Mouse (Mus musculus): ENCODE measurements around the gene Dazap1. TPM values are rescaled to one million over a fixed set of nuclear protein-coding genes. Genes with fewer than 3 reads are reported as not detected.
A peak's percentile ranks its signal among the peaks of the same experiment; 100 is the strongest.

Gene Dazap1
- total and polyA plus RNA-seq, 2 experiments from 2014 or later: 30.3 to 96.2 TPM

DNA sequence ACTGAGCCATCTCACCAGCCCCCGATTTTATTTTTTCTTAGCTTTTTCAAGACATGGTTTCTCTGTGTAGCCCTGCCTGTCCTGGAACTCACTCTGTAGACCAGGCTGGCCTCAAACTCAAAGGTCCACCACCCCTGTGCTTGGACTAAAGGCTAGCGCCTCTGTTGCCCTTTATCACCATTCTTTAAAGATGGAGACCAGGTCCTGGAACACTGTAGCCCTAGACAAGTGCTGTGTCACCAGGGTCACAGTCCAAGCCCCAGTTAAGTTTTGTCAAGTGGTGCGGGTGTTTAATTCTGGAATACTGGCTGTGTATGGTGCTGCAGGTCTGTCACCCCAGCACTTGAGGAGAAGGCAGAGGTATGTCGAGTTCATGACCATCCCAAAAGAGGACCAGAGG, 24.3 kb upstream of the Dazap1 start:
- ATAC-seq (ENCODE audit: insufficient read depth, low read depth): no peak
- Histone ChIP-seq H3K9me3 (replicated peaks; ENCODE audit: control insufficient read depth, low read length) (no peaks in the 10 kb centered on the region), H3K4me3 (ENCODE audit: low read depth, low read length) (no peak overlapping the region), H3K27ac (ENCODE audit: low read depth) (no peak overlapping the region), H3K36me3 (replicated peaks; ENCODE audit: control insufficient read depth, insufficient read depth, low read length) (peaks cover 97% of the 10 kb centered on the region), H3K9ac (replicated peaks; ENCODE audit: low read depth, low read length) (no peak overlapping the region), H3K4me2 (ENCODE audit: low read depth, low read length) (no peak overlapping the region), H3K27me3 (ENCODE audit: control insufficient read depth, insufficient read depth, low read length) (no peaks in the 10 kb centered on the region), H3K4me1 (ENCODE audit: control insufficient read depth, insufficient read depth) (peaks cover 4% of the 10 kb centered on the region; the same call in 1 of the 2 replicates)
- WGBS: 86% methylated on average over 4 of the region's 4 CpGs
- no peak for DNase-seq (ENCODE audit: low spot score)
- TF ChIP-seq EP300 (IDR thresholded peaks at IDR 0.05; ENCODE audit: low read depth): no peak
- TF ChIP-seq CTCF (IDR thresholded peaks at IDR 0.05; ENCODE audit: low read depth): no peak

DNA sequence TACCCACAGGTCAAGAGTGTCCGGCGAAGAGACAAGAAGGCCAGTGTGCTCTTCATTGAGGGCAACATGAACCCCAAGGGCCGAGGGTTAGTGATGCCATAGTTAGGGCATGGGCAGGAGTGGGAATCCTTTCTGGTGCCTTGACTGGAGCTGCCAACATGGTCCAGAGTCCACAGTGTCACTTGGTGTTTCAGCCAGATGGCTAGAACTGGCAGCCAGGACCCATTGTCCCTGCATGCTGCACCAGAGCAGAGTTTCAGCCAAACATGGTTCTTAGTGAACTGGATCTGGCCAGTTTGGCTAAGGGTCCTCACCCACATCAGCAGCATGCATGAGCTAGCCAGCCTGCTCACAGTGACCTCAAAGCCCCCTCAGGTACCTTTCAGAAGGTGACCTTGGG, 23.0 kb upstream of the Dazap1 start:
- TF ChIP-seq EP300 (IDR thresholded peaks at IDR 0.05; ENCODE audit: low read depth) (no peak), CTCF (IDR thresholded peaks at IDR 0.05; ENCODE audit: low read depth) (no peak)
- DNase-seq (ENCODE audit: low spot score) (no peak), ATAC-seq (ENCODE audit: insufficient read depth, low read depth) (no peak)
- no peak overlapping the region for H3K4me3 ChIP-seq (ENCODE audit: low read depth, low read length)
- no peak overlapping the region for H3K4me2 ChIP-seq (ENCODE audit: low read depth, low read length)
- H3K36me3 ChIP-seq (replicated peaks; ENCODE audit: control insufficient read depth, insufficient read depth, low read length): peaks cover 97% of the 10 kb centered on the region
- H3K27me3 ChIP-seq (ENCODE audit: control insufficient read depth, insufficient read depth, low read length): no peaks in the 10 kb centered on the region
- no peak overlapping the region for H3K27ac ChIP-seq (ENCODE audit: low read depth)
- H3K9me3 ChIP-seq (replicated peaks; ENCODE audit: control insufficient read depth, low read length): no peaks in the 10 kb centered on the region
- H3K4me1 ChIP-seq (ENCODE audit: control insufficient read depth, insufficient read depth): peaks cover 5% of the 10 kb centered on the region; the same call in 1 of the 2 replicates
- H3K9ac ChIP-seq (replicated peaks; ENCODE audit: low read depth, low read length): no peak overlapping the region
- WGBS: 91% methylated on average over 3 of the region's 3 CpGs

DNA sequence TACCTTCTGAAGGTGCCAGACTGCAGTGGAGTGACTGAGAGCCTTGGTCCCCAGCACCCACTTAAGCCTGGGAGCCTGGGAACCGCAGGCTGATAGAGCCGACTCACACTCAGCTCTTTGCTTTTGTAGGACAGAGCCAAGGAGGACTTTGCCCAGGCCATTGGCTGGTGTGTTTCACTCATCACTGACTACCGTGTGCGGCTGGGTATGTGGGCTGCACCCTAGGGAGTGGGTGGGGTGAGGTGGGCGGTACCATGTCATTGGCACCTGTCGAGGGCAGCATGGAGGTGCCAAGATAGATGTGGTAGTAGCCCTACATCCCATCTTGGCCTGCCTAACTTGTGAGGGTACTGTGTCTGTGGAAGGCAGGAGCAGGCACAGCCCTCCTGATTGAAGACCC, 21.5 kb upstream of the Dazap1 start:
- 74% methylated on average over 6 of the region's 6 CpGs for WGBS
- Histone ChIP-seq H3K27me3 (ENCODE audit: control insufficient read depth, insufficient read depth, low read length) (no peaks in the 10 kb centered on the region), H3K4me1 (ENCODE audit: control insufficient read depth, insufficient read depth) (peaks cover 5% of the 10 kb centered on the region; the same call in 1 of the 2 replicates), H3K9ac (replicated peaks; ENCODE audit: low read depth, low read length) (no peak overlapping the region), H3K36me3 (replicated peaks; ENCODE audit: control insufficient read depth, insufficient read depth, low read length) (peaks cover 95% of the 10 kb centered on the region), H3K4me2 (ENCODE audit: low read depth, low read length) (no peak overlapping the region), H3K27ac (ENCODE audit: low read depth) (no peak overlapping the region), H3K4me3 (ENCODE audit: low read depth, low read length) (no peak overlapping the region), H3K9me3 (replicated peaks; ENCODE audit: control insufficient read depth, low read length) (no peaks in the 10 kb centered on the region)
- no peak for ATAC-seq (ENCODE audit: insufficient read depth, low read depth)
- DNase-seq (ENCODE audit: low spot score): no peak
- TF ChIP-seq CTCF (IDR thresholded peaks at IDR 0.05; ENCODE audit: low read depth) (no peak), EP300 (IDR thresholded peaks at IDR 0.05; ENCODE audit: low read depth) (no peak)

DNA sequence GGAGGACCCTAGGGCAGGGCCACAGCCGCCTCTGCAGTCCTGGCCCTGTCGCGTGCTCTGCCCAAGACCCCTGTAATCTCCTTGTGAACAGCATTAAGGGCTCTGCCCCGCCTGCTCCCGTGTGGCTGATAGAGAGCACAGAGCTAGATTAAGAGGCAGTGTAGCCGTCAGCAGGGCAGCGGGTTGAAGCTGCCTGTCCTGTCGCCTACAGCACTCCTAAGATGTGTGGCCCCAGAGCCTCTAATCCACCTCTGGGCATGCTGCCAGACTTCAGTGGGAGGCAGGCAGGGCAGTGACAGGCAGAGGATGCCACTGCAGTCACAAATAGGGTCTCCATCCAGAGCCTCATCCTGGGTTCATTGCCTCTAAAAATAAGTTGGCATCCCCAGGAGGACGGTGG, 19.2 kb upstream of the Dazap1 start:
- ATAC-seq (ENCODE audit: insufficient read depth, low read depth) (peak; percentile 38), DNase-seq (ENCODE audit: low spot score) (no peak)
- no peak overlapping the region for H3K4me3 ChIP-seq (ENCODE audit: low read depth, low read length)
- no peak overlapping the region for H3K4me2 ChIP-seq (ENCODE audit: low read depth, low read length)
- TF ChIP-seq EP300 (IDR thresholded peaks at IDR 0.05; ENCODE audit: low read depth) (no peak), CTCF (IDR thresholded peaks at IDR 0.05; ENCODE audit: low read depth) (no peak)
- 24% methylated on average over 9 of the region's 9 CpGs for WGBS
- no peaks in the 10 kb centered on the region for H3K9me3 ChIP-seq (replicated peaks; ENCODE audit: control insufficient read depth, low read length)
- peaks cover 74% of the 10 kb centered on the region for H3K36me3 ChIP-seq (replicated peaks; ENCODE audit: control insufficient read depth, insufficient read depth, low read length)
- H3K9ac ChIP-seq (replicated peaks; ENCODE audit: low read depth, low read length): no peak overlapping the region
- no peaks in the 10 kb centered on the region for H3K27me3 ChIP-seq (ENCODE audit: control insufficient read depth, insufficient read depth, low read length)
- peak overlapping the region; percentile 48; the same call in 1 of the 2 replicates for H3K27ac ChIP-seq (ENCODE audit: low read depth)
- H3K4me1 ChIP-seq (ENCODE audit: control insufficient read depth, insufficient read depth): peaks cover 5% of the 10 kb centered on the region; the same call in 1 of the 2 replicates

DNA sequence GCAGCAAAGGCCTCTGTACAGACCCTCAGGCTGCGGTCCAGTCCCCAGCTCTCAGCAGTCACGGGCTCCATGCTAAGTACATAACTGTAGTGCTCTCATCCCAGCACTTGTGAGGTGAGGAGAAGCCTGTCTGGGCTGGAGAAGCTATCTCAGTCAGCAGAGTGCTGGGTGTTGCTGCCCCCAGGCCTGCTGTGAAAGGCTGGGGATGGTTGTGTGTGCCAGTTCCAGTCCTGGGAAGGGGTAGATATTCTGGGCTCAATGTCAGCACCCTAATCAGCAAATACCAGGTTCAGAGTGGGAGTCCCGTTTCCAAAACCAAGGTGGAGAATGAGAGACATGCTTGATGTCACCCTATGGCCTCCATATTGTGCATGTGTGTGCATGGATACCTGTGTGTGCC, 18.7 kb upstream of the Dazap1 start:
- TF ChIP-seq CTCF (IDR thresholded peaks at IDR 0.05; ENCODE audit: low read depth) (no peak), EP300 (IDR thresholded peaks at IDR 0.05; ENCODE audit: low read depth) (no peak)
- WGBS: 35% methylated on average over 3 of the region's 3 CpGs
- Histone ChIP-seq H3K36me3 (replicated peaks; ENCODE audit: control insufficient read depth, insufficient read depth, low read length) (peaks cover 69% of the 10 kb centered on the region), H3K9ac (replicated peaks; ENCODE audit: low read depth, low read length) (no peak overlapping the region), H3K27ac (ENCODE audit: low read depth) (no peak overlapping the region), H3K9me3 (replicated peaks; ENCODE audit: control insufficient read depth, low read length) (no peaks in the 10 kb centered on the region), H3K4me1 (ENCODE audit: control insufficient read depth, insufficient read depth) (peaks cover 5% of the 10 kb centered on the region; the same call in 1 of the 2 replicates), H3K27me3 (ENCODE audit: control insufficient read depth, insufficient read depth, low read length) (no peaks in the 10 kb centered on the region), H3K4me2 (ENCODE audit: low read depth, low read length) (no peak overlapping the region), H3K4me3 (ENCODE audit: low read depth, low read length) (no peak overlapping the region)
- no peak for DNase-seq (ENCODE audit: low spot score)
- ATAC-seq (ENCODE audit: insufficient read depth, low read depth): no peak

DNA sequence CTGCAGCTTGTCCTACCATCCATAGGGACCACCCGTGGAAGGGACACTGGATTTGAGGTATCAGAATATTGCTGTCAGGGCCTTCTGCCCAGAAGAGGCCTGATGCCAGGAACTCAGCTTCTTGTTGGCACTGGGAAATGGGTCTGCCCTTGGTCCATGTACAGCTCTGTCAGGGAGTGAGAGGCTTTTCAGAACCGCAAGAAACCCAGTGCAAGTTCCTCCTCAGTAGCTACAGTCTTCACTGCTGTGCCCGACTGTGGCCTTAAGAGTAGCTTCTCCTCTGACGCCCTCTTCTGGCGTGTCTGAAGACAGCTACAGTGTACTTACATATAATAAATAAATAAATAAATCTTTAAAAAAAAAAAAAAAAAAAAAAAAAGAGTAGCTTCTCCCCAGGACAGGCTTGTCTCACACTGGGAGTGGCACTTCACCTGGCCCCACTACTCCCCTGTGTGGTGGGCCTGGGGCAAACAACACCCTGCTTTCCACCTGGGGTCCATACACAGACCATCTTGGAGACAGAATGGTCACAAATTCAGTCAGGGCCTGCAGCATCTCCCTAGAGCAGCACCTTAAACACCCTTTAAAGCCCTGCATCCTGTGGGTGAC, 16.4 kb upstream of the Dazap1 start:
- H3K4me1 ChIP-seq (ENCODE audit: control insufficient read depth, insufficient read depth): peaks cover 5% of the 10 kb centered on the region; the same call in 1 of the 2 replicates
- peak; percentile 36; the same call in 1 of the 2 replicates for TF ChIP-seq CTCF (IDR thresholded peaks at IDR 0.05; ENCODE audit: low read depth)
- TF ChIP-seq EP300 (IDR thresholded peaks at IDR 0.05; ENCODE audit: low read depth): no peak
- H3K36me3 ChIP-seq (replicated peaks; ENCODE audit: control insufficient read depth, insufficient read depth, low read length): peaks cover 46% of the 10 kb centered on the region
- ATAC-seq (ENCODE audit: insufficient read depth, low read depth): no peak
- H3K9ac ChIP-seq (replicated peaks; ENCODE audit: low read depth, low read length): no peak overlapping the region
- 33% methylated on average over 5 of the region's 5 CpGs for WGBS
- H3K27me3 ChIP-seq (ENCODE audit: control insufficient read depth, insufficient read depth, low read length): no peaks in the 10 kb centered on the region
- no peak overlapping the region for H3K27ac ChIP-seq (ENCODE audit: low read depth)
- H3K9me3 ChIP-seq (replicated peaks; ENCODE audit: control insufficient read depth, low read length): no peaks in the 10 kb centered on the region
- H3K4me3 ChIP-seq (ENCODE audit: low read depth, low read length): no peak overlapping the region
- H3K4me2 ChIP-seq (ENCODE audit: low read depth, low read length): no peak overlapping the region
- DNase-seq (ENCODE audit: low spot score): peak; percentile 49
